Mouse (Mus musculus): Measurements from ENCODE around the gene Zdhhc23. TPM values are rescaled to one million over a fixed set of nuclear protein-coding genes. Genes with fewer than 3 reads are reported as not detected.
A peak's percentile ranks its signal among the peaks of the same experiment; 100 is the strongest.

The Zdhhc23 gene
- polyA plus RNA-seq (2015; fragmentation: Nextera tagmentation; extraction: Ambion mirVana) = 2.1 and 2.7 TPM in 2 replicates

DNA sequence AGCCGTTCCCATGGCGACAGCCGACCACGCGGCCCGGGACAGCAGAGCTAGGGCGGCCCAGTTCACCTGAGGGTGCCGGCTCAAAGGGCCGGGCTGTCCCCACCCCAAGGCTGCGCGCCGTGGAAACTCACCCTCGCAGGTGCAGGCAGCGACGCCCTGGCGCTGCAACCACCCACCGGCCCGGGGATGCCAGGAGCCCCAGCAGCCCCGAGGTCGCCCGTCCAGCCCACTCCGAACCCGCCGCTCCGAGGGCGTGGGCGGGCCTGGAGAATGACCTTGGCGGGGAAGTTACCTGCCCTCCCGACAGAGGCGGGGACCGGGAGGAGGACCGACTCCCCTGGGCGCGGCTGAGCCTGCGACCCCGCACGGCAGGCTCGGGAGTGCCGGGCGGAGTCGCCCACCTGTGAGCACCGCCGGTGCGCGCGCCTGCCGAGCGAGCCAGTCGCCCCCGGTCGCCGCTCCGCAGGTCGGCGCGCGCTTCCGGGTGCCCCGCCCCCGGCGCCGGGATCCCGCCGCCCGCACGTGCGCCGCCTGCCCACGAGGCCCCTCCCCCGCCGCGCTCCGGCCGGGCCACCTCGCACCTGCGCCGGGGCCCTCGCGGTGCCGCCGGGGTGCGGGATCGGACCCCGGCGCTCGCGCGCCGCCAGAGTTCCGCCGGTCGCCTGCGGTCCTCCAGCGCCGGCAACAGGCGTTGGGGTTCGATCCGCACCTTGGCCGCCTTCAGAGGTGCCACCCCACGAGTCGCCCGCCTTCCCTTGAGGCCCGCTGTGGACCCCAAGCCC is at the start of gene Zdhhc23:
Gene Zdhhc23, minus strand, starts transcription at position 464 of the 782 bp plus-strand sequence.
- Histone ChIP-seq H3K4me3 (replicated peaks) (peak within 1 kb of the TSS; percentile 70), H3K9ac (peak within 1 kb of the TSS; percentile 59), H3K27ac (no peak within 1 kb of the TSS), H3K4me2 (replicated peaks) (peak within 1 kb of the TSS; percentile 99), H3K9me3 (no peaks in the 10 kb centered on the region), H3K4me1 (replicated peaks) (0 out of 2 replicates have a peak, but pooled peaks cover 4% of the 10 kb centered on the region), H3K27me3 (replicated peaks) (peaks cover 6% of the 10 kb centered on the region), H3K36me3 (no peaks in the 10 kb centered on the region)
- WGBS = under 1% methylated on average over 91 of the region's 103 CpGs
- ATAC-seq = peak; percentile 94

- Histone ChIP-seq H3K36me3 (no peaks in the 10 kb centered on the region), H3K9me3 (no peaks in the 10 kb centered on the region), H3K4me1 (replicated peaks) (no peaks in the 10 kb centered on the region), H3K4me3 (replicated peaks) (no peak overlapping the region), H3K27ac (no peak overlapping the region), H3K27me3 (replicated peaks) (no peaks in the 10 kb centered on the region), H3K4me2 (replicated peaks) (no peak overlapping the region), H3K9ac (no peak overlapping the region)
- 51% methylated on average over 2 of the region's 2 CpGs for WGBS
- no peak for ATAC-seq
Observed at GRCm38 (mm10) chr16:44029273-44029672, 49.7 kb upstream of the Zdhhc23 start.

GRCm38 (mm10) chr16:44026822-44027221 is 47.2 kb upstream of the Zdhhc23 start:
- H3K9me3 ChIP-seq = no peaks in the 10 kb centered on the region
- no peaks in the 10 kb centered on the region for H3K36me3 ChIP-seq
- 52% methylated on average over 9 of the region's 9 CpGs for WGBS
- no peak overlapping the region for H3K4me2 ChIP-seq (replicated peaks)
- no peak overlapping the region for H3K4me3 ChIP-seq (replicated peaks)
- no peak overlapping the region for H3K27ac ChIP-seq
- no peaks in the 10 kb centered on the region for H3K27me3 ChIP-seq (replicated peaks)
- no peak overlapping the region for H3K9ac ChIP-seq
- ATAC-seq = 0 out of 2 replicates have a peak, but pooled peaks have one; percentile 3
- H3K4me1 ChIP-seq (replicated peaks) = no peaks in the 10 kb centered on the region

DNA sequence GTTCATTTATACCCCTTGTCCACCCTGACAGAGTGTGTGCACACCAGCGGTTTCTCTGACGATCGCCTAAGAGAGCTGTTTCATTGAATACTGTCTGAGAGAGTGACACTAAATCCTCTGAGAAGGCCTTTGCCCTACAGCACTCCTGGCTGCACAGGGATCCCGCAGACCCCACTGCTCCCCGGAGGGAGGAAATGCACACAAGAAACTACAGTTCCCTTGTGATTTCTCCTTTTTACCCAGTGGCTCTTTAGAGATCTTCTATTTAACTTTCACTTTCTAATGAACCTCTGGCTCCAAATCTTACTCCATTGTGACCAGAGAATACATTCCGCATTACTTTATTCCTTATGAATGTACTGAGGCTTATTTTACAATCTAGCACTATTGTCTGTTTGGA is 46.6 kb upstream of the Zdhhc23 start:
- H3K9me3 ChIP-seq = no peaks in the 10 kb centered on the region
- H3K4me2 ChIP-seq (replicated peaks) = no peak overlapping the region
- H3K36me3 ChIP-seq = no peaks in the 10 kb centered on the region
- no peak overlapping the region for H3K9ac ChIP-seq
- no peak for ATAC-seq
- WGBS = 61% methylated on average over 6 of the region's 6 CpGs
- no peaks in the 10 kb centered on the region for H3K4me1 ChIP-seq (replicated peaks)
- no peak overlapping the region for H3K27ac ChIP-seq
- H3K4me3 ChIP-seq (replicated peaks) = no peak overlapping the region
- H3K27me3 ChIP-seq (replicated peaks) = no peaks in the 10 kb centered on the region

- Histone ChIP-seq H3K4me3 (replicated peaks) (no peak overlapping the region), H3K4me1 (replicated peaks) (0 out of 2 replicates have a peak, but pooled peaks cover 5% of the 10 kb centered on the region), H3K36me3 (no peaks in the 10 kb centered on the region), H3K4me2 (replicated peaks) (no peak overlapping the region), H3K27me3 (replicated peaks) (no peaks in the 10 kb centered on the region), H3K9me3 (no peaks in the 10 kb centered on the region), H3K9ac (no peak overlapping the region), H3K27ac (no peak overlapping the region)
- 68% methylated on average over 2 of the region's 2 CpGs for WGBS
- no peak for ATAC-seq
Observed at GRCm38 (mm10) chr16:44018986-44019548, 39.5 kb upstream of the Zdhhc23 start.

- Histone ChIP-seq H3K9ac (no peak overlapping the region), H3K27ac (no peak overlapping the region), H3K4me1 (replicated peaks) (0 out of 2 replicates have a peak, but pooled peaks cover 5% of the 10 kb centered on the region), H3K4me3 (replicated peaks) (no peak overlapping the region), H3K9me3 (no peaks in the 10 kb centered on the region), H3K27me3 (replicated peaks) (no peaks in the 10 kb centered on the region), H3K4me2 (replicated peaks) (peak overlapping the region; percentile 14; the same call in 1 of the 2 replicates), H3K36me3 (no peaks in the 10 kb centered on the region)
- 41% methylated on average over 7 of the region's 7 CpGs for WGBS
- ATAC-seq = peak; percentile 79
Observed at GRCm38 (mm10) chr16:44018372-44018771, 38.8 kb upstream of the Zdhhc23 start.

- Histone ChIP-seq H3K36me3 (no peaks in the 10 kb centered on the region), H3K9ac (no peak overlapping the region), H3K4me2 (replicated peaks) (no peak overlapping the region), H3K27ac (no peak overlapping the region), H3K27me3 (replicated peaks) (no peaks in the 10 kb centered on the region), H3K4me3 (replicated peaks) (no peak overlapping the region), H3K9me3 (no peaks in the 10 kb centered on the region), H3K4me1 (replicated peaks) (0 out of 2 replicates have a peak, but pooled peaks cover 5% of the 10 kb centered on the region)
- WGBS = 74% methylated on average over 4 of the region's 4 CpGs
- ATAC-seq = no peak
Observed at GRCm38 (mm10) chr16:44017707-44018106, 38.1 kb upstream of the Zdhhc23 start.

- peak overlapping the region; percentile 41 for H3K4me2 ChIP-seq (replicated peaks)
- H3K36me3 ChIP-seq = no peaks in the 10 kb centered on the region
- no peak overlapping the region for H3K9ac ChIP-seq
- no peak overlapping the region for H3K27ac ChIP-seq
- no peaks in the 10 kb centered on the region for H3K9me3 ChIP-seq
- H3K4me3 ChIP-seq (replicated peaks) = peak overlapping the region; percentile 24
- H3K4me1 ChIP-seq (replicated peaks) = 0 out of 2 replicates have a peak, but pooled peaks cover 5% of the 10 kb centered on the region
- ATAC-seq = peak; percentile 93
- H3K27me3 ChIP-seq (replicated peaks) = no peaks in the 10 kb centered on the region
- 8% methylated on average over 11 of the region's 11 CpGs for WGBS
Observed at GRCm38 (mm10) chr16:44016164-44016563, 36.6 kb upstream of the Zdhhc23 start.

DNA sequence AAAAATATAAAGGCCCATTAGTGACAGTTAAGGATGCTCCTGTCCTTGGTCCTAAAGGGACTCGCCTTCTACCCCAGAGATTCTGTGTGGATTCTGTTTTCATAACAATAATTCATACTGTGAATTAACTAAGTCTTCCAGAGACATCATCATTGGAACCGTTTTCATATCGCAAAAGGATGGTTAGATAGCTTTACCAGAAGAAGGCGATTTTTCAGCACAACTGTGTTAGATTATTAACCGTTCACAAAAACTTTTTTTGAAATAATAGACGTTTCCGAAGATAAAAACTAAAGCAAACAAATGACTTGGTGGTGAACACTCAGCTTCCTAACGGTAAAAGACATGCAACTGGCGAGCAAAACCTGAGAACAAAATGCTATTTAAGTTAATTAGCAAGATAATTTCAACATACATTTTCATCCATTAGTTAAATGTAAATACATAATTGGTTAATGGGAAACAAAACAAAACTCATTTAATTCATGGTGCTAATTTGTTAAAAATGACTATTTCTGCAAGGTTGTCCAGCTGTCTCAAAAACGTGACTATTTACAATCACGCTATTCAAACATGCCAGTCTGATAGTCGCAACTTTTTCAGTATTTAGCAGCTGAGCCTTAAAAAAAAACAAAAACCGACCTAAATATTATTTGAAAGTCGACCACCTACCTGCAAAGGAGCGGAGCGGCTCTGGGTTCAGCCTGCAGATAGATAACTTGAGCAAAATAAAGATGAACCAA is 36.0 kb upstream of the Zdhhc23 start:
- peak overlapping the region; percentile 41 for H3K4me2 ChIP-seq (replicated peaks)
- 0 out of 2 replicates have a peak, but pooled peaks have one; percentile 3 for ATAC-seq
- H3K27me3 ChIP-seq (replicated peaks) = no peaks in the 10 kb centered on the region
- no peak overlapping the region for H3K9ac ChIP-seq
- peak overlapping the region; percentile 24 for H3K4me3 ChIP-seq (replicated peaks)
- H3K27ac ChIP-seq = no peak overlapping the region
- no peaks in the 10 kb centered on the region for H3K36me3 ChIP-seq
- WGBS = 49% methylated on average over 16 of the region's 16 CpGs
- no peaks in the 10 kb centered on the region for H3K9me3 ChIP-seq
- H3K4me1 ChIP-seq (replicated peaks) = 0 out of 2 replicates have a peak, but pooled peaks cover 5% of the 10 kb centered on the region

DNA sequence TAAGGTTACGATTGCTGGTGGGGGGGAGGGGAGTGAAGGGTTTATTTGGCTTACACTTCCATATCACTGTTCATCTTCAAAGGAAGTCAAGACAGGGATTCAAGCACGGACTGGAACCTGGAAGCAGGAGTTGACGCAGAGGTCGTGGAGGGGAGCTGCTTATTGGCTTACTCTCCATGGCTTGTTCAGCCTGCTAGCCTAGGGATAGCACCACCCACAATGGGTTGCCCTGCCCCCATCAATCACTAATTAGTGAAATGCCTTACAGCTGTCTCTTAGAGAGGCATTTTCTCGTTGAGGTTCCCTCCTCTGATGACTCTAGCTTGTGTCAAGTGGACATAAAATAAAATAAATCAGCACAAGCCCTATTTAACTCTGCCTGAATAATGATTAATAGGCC is 31.4 kb upstream of the Zdhhc23 start:
- Histone ChIP-seq H3K27me3 (replicated peaks) (no peaks in the 10 kb centered on the region), H3K9ac (no peak overlapping the region), H3K4me3 (replicated peaks) (no peak overlapping the region), H3K27ac (no peak overlapping the region), H3K4me2 (replicated peaks) (no peak overlapping the region), H3K4me1 (replicated peaks) (no peaks in the 10 kb centered on the region), H3K9me3 (no peaks in the 10 kb centered on the region), H3K36me3 (no peaks in the 10 kb centered on the region)
- WGBS = 62% methylated on average over 5 of the region's 5 CpGs
- no peak for ATAC-seq

- no peak overlapping the region for H3K9ac ChIP-seq
- no peaks in the 10 kb centered on the region for H3K4me1 ChIP-seq (replicated peaks)
- no peaks in the 10 kb centered on the region for H3K27me3 ChIP-seq (replicated peaks)
- H3K36me3 ChIP-seq = no peaks in the 10 kb centered on the region
- no peak overlapping the region for H3K27ac ChIP-seq
- no peak for ATAC-seq
- 63% methylated on average over 5 of the region's 5 CpGs for WGBS
- H3K4me3 ChIP-seq (replicated peaks) = no peak overlapping the region
- H3K4me2 ChIP-seq (replicated peaks) = no peak overlapping the region
- no peaks in the 10 kb centered on the region for H3K9me3 ChIP-seq
Observed at GRCm38 (mm10) chr16:44002086-44002485, 22.5 kb upstream of the Zdhhc23 start.

GRCm38 (mm10) chr16:43999541-43999940 is 19.9 kb upstream of the Zdhhc23 start:
- Histone ChIP-seq H3K27me3 (replicated peaks) (no peaks in the 10 kb centered on the region), H3K9me3 (no peaks in the 10 kb centered on the region), H3K4me2 (replicated peaks) (no peak overlapping the region), H3K27ac (no peak overlapping the region), H3K4me1 (replicated peaks) (no peaks in the 10 kb centered on the region), H3K4me3 (replicated peaks) (no peak overlapping the region), H3K9ac (no peak overlapping the region), H3K36me3 (no peaks in the 10 kb centered on the region)
- WGBS = 82% methylated on average over 5 of the region's 5 CpGs
- no peak for ATAC-seq

Measured in intestine, embryonic 15.5 days (tissue).